Mouse (Mus musculus): Measurements from ENCODE around the gene Wdr95. TPM values are rescaled to one million over a fixed set of nuclear protein-coding genes. Genes with fewer than 3 reads are reported as not detected.

The Wdr95 gene
- polyA plus RNA-seq, 1 experiment from 2014 or later = not detected

DNA sequence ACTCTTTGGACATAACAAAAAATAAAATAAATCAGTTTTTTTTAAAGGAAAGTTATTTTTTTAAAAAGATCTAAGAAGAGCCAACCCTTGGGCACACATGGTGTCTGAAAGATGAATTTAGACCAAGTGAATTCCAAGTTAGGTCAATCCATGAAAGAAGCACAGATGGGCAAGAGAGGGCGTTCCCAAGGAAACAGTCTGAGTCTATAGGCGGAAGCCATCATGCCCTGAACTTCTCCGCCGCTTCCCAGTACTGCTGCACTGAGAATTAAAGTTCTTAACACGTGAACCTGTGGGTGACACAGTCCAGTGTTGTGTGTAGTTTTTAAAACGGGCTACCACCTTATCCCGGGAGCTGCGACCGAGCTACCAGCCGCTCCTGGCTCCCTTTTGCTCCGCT, 24.9 kb downstream of the Wdr95 start:
- DNase-seq (ENCODE audit: low spot score) (no peak), ATAC-seq (ENCODE audit: low FRiP score, low TSS enrichment) (no peak)
- H3K27me3 ChIP-seq (ENCODE audit: control insufficient read depth, insufficient read depth, low read length) = no peaks in the 10 kb centered on the region
- 88% methylated on average over 11 of the region's 11 CpGs for WGBS
- TF ChIP-seq EP300 (optimal IDR thresholded peaks at IDR 0.05) = no peak
- no peak for TF ChIP-seq CTCF (IDR thresholded peaks at IDR 0.05; ENCODE audit: low read depth)
- no peaks in the 10 kb centered on the region for H3K36me3 ChIP-seq (ENCODE audit: control insufficient read depth, insufficient read depth, low read length)
- no peak overlapping the region for H3K9ac ChIP-seq (ENCODE audit: low read length)
- H3K4me2 ChIP-seq (replicated peaks; ENCODE audit: low read depth) = no peak overlapping the region
- no peak overlapping the region for H3K4me3 ChIP-seq (ENCODE audit: low read depth, low read length)
- H3K27ac ChIP-seq (replicated peaks) = no peak overlapping the region
- no peaks in the 10 kb centered on the region for H3K4me1 ChIP-seq (replicated peaks; ENCODE audit: control insufficient read depth, insufficient read depth)
- no peaks in the 10 kb centered on the region for H3K9me3 ChIP-seq (ENCODE audit: control insufficient read depth, low read length)

DNA sequence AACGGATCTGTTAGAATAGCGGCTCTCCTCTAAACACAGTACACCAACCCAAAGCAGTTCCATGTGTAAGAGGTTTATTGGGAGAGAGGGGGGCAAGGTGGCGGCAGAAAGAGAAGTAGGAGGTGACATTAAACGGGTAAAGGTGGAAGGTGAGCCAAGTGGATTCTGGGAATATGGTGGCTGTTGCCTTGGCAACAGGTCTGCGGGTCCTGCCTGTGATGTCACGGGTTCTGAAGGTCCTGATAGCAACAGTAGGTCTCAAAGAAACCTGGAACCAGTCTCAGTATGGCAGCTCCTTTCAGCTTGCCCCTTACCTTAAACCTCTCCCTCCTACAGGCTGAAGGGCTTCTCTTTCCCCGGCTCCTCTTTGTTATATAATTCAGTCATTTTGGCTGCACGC, 25.9 kb downstream of the Wdr95 start:
- H3K4me2 ChIP-seq (replicated peaks; ENCODE audit: low read depth) = no peak overlapping the region
- no peak for DNase-seq (ENCODE audit: low spot score)
- TF ChIP-seq EP300 (optimal IDR thresholded peaks at IDR 0.05) = no peak
- no peak for TF ChIP-seq CTCF (IDR thresholded peaks at IDR 0.05; ENCODE audit: low read depth)
- H3K9me3 ChIP-seq (ENCODE audit: control insufficient read depth, low read length) = no peaks in the 10 kb centered on the region
- no peaks in the 10 kb centered on the region for H3K27me3 ChIP-seq (ENCODE audit: control insufficient read depth, insufficient read depth, low read length)
- H3K36me3 ChIP-seq (ENCODE audit: control insufficient read depth, insufficient read depth, low read length) = no peaks in the 10 kb centered on the region
- no peaks in the 10 kb centered on the region for H3K4me1 ChIP-seq (replicated peaks; ENCODE audit: control insufficient read depth, insufficient read depth)
- no peak overlapping the region for H3K27ac ChIP-seq (replicated peaks)
- H3K9ac ChIP-seq (ENCODE audit: low read length) = no peak overlapping the region
- WGBS = 91% methylated on average over 8 of the region's 8 CpGs
- no peak overlapping the region for H3K4me3 ChIP-seq (ENCODE audit: low read depth, low read length)
- no peak for ATAC-seq (ENCODE audit: low FRiP score, low TSS enrichment)

DNA sequence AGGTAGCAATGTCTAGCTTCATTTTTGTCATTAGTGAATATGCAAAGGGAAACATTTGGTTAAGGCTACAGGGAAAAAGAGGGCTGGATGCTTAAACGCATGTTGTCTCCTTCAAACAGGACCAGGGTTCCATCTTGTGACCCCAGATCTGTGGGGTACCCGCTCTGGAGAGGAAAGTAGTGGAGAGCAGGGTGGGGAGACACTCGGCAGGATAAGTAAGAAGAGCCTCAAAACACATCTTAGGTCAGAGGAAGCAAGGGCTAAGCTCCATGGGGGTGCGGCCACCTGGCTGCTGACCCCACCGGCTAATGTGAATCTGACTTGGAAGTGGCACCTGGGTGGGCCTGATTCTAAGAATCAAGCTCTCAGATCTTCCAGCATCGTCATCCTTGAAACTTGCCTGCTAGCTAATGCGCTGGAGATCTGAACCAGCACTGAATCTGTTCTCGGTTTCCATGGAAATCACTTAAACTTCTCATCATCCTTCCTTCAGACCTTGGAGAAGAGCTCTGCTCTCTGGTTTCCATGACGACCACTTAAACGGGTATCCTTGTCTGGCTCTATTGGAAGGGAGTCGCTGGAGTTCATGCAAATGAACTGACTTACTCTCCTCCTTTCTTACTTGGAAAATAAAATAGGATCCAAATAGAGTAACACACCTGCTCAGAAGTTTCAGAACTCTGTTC, 32.6 kb downstream of the Wdr95 start:
- Histone ChIP-seq H3K27me3 (ENCODE audit: control insufficient read depth, insufficient read depth, low read length) (no peaks in the 10 kb centered on the region), H3K36me3 (ENCODE audit: control insufficient read depth, insufficient read depth, low read length) (no peaks in the 10 kb centered on the region), H3K4me1 (replicated peaks; ENCODE audit: control insufficient read depth, insufficient read depth) (no peaks in the 10 kb centered on the region), H3K4me3 (ENCODE audit: low read depth, low read length) (no peak overlapping the region), H3K9me3 (ENCODE audit: control insufficient read depth, low read length) (no peaks in the 10 kb centered on the region), H3K27ac (replicated peaks) (no peak overlapping the region), H3K9ac (ENCODE audit: low read length) (no peak overlapping the region), H3K4me2 (replicated peaks; ENCODE audit: low read depth) (no peak overlapping the region)
- no peak for ATAC-seq (ENCODE audit: low FRiP score, low TSS enrichment)
- no peak for DNase-seq (ENCODE audit: low spot score)
- 56% methylated on average over 11 of the region's 11 CpGs for WGBS
- TF ChIP-seq EP300 (optimal IDR thresholded peaks at IDR 0.05) (no peak), CTCF (IDR thresholded peaks at IDR 0.05; ENCODE audit: low read depth) (no peak)

DNA sequence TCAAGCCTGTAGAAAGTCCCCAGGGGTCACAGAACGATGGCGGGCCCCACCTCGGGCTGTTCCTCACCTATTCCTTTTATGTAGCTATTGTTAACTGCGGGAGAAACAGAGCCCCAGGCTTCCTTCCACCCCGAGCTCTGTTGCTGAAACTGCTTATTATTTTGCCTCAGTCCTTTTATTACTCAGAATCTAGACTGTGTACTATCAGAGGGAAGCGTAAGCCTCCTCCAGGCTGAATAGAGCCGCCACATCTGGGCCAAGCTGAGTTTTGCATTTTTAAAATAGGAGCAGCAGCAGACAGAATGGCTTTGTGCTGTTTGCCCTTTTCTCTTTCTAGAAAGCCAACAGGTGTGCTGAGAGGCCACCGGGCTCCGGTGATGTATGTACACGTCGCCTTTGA, 37.5 kb downstream of the Wdr95 start:
- no peak for ATAC-seq (ENCODE audit: low FRiP score, low TSS enrichment)
- TF ChIP-seq CTCF (IDR thresholded peaks at IDR 0.05; ENCODE audit: low read depth) (no peak), EP300 (optimal IDR thresholded peaks at IDR 0.05) (no peak)
- Histone ChIP-seq H3K9me3 (ENCODE audit: control insufficient read depth, low read length) (no peaks in the 10 kb centered on the region), H3K4me2 (replicated peaks; ENCODE audit: low read depth) (no peak overlapping the region), H3K27me3 (ENCODE audit: control insufficient read depth, insufficient read depth, low read length) (no peaks in the 10 kb centered on the region), H3K27ac (replicated peaks) (no peak overlapping the region), H3K36me3 (ENCODE audit: control insufficient read depth, insufficient read depth, low read length) (no peaks in the 10 kb centered on the region), H3K4me1 (replicated peaks; ENCODE audit: control insufficient read depth, insufficient read depth) (peaks cover 3% of the 10 kb centered on the region; the same call in 1 of the 2 replicates), H3K4me3 (ENCODE audit: low read depth, low read length) (no peak overlapping the region), H3K9ac (ENCODE audit: low read length) (no peak overlapping the region)
- no peak for DNase-seq (ENCODE audit: low spot score)
- 43% methylated on average over 11 of the region's 11 CpGs for WGBS

DNA sequence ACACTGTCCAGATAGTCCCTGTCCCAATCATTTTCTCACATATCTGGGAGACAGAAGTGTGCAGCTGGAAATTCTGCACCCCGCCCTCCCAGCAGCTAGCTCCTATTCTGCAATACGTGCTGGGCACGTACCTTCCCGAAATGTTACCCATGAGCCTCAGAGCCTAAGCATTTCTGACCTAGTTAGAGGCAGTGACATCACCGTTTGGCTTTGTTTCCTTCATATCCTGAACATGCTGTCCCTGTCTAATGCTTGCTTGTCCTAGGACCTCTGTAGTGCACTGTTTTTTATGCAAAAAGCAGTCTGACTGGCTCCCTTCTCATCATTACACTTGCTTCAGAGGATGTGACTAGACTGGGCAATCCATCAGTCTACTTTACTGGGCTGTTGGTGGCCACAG, 38.5 kb downstream of the Wdr95 start:
- peak; percentile 83 for ATAC-seq (ENCODE audit: low FRiP score, low TSS enrichment)
- WGBS = 41% methylated on average over 5 of the region's 5 CpGs
- Histone ChIP-seq H3K27ac (replicated peaks) (no peak overlapping the region), H3K9me3 (ENCODE audit: control insufficient read depth, low read length) (no peaks in the 10 kb centered on the region), H3K9ac (ENCODE audit: low read length) (no peak overlapping the region), H3K27me3 (ENCODE audit: control insufficient read depth, insufficient read depth, low read length) (no peaks in the 10 kb centered on the region), H3K4me3 (ENCODE audit: low read depth, low read length) (no peak overlapping the region), H3K4me2 (replicated peaks; ENCODE audit: low read depth) (no peak overlapping the region), H3K4me1 (replicated peaks; ENCODE audit: control insufficient read depth, insufficient read depth) (peaks cover 3% of the 10 kb centered on the region; the same call in 1 of the 2 replicates), H3K36me3 (ENCODE audit: control insufficient read depth, insufficient read depth, low read length) (no peaks in the 10 kb centered on the region)
- no peak for DNase-seq (ENCODE audit: low spot score)
- no peak for TF ChIP-seq CTCF (IDR thresholded peaks at IDR 0.05; ENCODE audit: low read depth)
- TF ChIP-seq EP300 (optimal IDR thresholded peaks at IDR 0.05) = no peak

DNA sequence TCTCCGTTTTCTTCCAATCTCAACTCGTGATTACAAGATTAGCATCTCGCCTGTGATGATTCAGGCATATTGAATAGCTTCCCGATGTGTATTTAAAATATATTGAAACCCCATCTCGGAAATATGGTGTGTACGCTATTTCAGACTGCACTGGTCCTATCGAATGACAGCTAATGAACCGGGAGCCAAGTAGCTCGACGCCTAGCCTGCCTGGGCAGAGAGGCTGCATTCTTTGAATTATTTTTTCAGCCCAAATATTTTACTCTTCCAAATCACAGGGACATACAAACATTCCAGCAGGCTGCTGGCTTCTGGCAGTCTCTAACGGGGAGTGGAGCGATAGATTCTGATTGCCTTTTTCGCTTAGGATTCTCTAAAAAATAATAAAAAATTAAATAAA, 40.5 kb downstream of the Wdr95 start:
- Histone ChIP-seq H3K4me2 (replicated peaks; ENCODE audit: low read depth) (0 out of 2 replicates have a peak overlapping the region, but pooled peaks have one; percentile 1), H3K9ac (ENCODE audit: low read length) (no peak overlapping the region), H3K4me3 (ENCODE audit: low read depth, low read length) (no peak overlapping the region), H3K36me3 (ENCODE audit: control insufficient read depth, insufficient read depth, low read length) (no peaks in the 10 kb centered on the region), H3K27me3 (ENCODE audit: control insufficient read depth, insufficient read depth, low read length) (no peaks in the 10 kb centered on the region), H3K9me3 (ENCODE audit: control insufficient read depth, low read length) (no peaks in the 10 kb centered on the region), H3K4me1 (replicated peaks; ENCODE audit: control insufficient read depth, insufficient read depth) (peaks cover 3% of the 10 kb centered on the region; the same call in 1 of the 2 replicates), H3K27ac (replicated peaks) (no peak overlapping the region)
- no peak for DNase-seq (ENCODE audit: low spot score)
- TF ChIP-seq EP300 (optimal IDR thresholded peaks at IDR 0.05) (no peak), CTCF (IDR thresholded peaks at IDR 0.05; ENCODE audit: low read depth) (no peak)
- ATAC-seq (ENCODE audit: low FRiP score, low TSS enrichment) = no peak
- WGBS = 38% methylated on average over 13 of the region's 13 CpGs

All from stomach, postnatal 0 days (tissue).